Mouse (Mus musculus): Measurements from ENCODE around the gene Nckipsd. TPM values are rescaled to one million over a fixed set of nuclear protein-coding genes. Genes with fewer than 3 reads are reported as not detected.

Nckipsd gene
- 10 to 100 TPM in 1 of 2 experiments, 1 to 10 TPM in 1; 9.0 to 11.5 TPM for total RNA-seq (2021)

DNA sequence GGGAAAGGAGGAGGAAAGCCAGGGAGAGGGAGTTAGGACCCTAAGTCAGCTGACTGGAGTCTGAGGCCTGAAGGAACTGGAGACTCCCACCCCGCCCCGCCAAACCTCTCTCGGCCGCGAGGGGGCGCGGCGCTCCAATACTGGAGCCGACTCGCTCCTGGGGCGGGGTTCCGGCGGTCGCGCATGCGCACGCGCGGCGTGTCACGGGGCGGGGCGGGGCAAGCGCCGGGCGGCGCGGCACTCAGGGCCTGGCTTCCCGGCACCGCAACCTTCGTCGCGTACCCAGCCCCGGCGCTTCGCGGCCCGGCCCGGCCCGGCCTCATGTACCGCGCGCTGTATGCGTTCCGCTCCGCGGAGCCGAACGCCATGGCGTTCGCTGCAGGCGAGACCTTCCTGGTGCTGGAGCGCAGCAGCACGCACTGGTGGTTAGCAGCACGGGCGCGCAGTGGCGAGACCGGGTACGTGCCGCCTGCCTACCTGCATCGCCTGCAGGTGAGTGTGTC lies at the start of gene Nckipsd:
Nckipsd (plus strand) TSS at position 206 of the 503 bp plus-strand sequence.
- peak; percentile 97 to 98 for DNase-seq
- intact Hi-C loops (cut with DNase I): loop anchor here (1.0 to 5.0 kb wide), 2 partner anchors 24 to 129 kb away; partner anchors contain the start of gene Uqcrc1

DNA sequence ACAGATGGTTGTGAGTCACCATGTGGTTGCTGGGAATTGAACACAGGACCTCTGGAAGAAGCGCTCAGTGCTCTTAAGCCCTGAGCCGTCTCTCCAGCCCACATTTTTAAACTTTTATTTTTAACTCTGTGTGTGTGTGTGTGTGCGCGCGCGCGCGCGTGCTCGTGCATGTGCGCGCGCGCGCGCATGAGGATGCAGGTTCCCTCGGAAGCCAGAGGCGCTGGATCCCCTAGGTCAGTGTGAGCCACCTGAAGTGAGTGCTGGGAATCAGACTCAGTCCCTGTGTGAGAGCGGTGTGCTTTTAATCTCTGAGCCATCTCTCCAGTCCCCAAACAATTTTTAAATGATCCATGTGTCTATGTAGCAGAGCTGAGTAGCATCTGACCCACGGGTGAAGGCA lies 49.0 kb upstream of the Nckipsd start:
- intact Hi-C loops (cut with DNase I): no loop called here
- no peak for DNase-seq

DNA sequence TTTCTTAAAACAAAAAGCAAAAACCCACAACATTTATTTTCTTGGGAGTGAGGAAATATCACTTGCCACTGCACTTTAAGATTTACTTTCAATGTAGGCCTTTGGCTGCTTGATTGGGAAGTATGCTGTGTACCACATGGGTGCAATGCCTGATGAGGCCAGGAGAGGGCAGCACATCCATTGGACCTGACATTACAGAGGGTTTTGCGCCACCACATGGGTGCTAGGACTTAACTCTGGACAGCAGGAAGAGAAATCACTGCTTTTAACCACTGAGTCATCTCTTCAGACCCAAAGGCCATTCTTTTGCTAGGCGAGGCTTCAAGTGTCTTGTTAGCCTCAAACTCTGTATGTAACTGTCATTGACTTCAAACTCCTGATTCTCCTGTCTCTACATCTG lies 48.4 kb upstream of the Nckipsd start:
- intact Hi-C loops (cut with DNase I): no loop called here
- DNase-seq: peak in 1 of 2 experiments; percentile 52

DNA sequence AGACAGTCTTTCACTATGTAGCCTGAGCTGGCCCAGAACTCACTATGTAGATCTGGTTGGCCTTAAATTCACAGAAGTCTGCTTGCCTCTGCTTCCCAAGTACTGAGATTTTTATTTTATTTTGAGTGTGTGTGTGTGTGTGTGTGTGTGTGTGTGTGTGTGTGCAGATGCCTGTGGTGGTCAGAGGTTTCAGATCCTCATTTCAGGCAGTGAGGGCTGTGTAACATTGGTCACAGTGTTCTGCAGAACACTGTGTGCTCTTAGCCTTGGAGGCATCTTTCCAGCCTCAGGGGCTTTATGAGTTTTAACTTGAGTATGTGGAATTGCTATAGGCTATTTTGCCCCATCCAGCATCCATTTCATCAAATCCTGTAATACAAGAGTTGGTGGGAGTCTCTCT lies 46.6 kb upstream of the Nckipsd start:
- intact Hi-C loops (cut with DNase I): no loop called here
- no peak for DNase-seq

- no peak for DNase-seq
- intact Hi-C loops (cut with DNase I): no loop called here
Observed at GRCm38 (mm10) chr9:108764971-108765370, 43.2 kb upstream of the Nckipsd start.

GRCm38 (mm10) chr9:108776614-108777013 lies 31.6 kb upstream of the Nckipsd start:
- intact Hi-C loops (cut with DNase I): no loop called here
- DNase-seq: no peak

- no peak for DNase-seq
- intact Hi-C loops (cut with DNase I): no loop called here
Observed at GRCm38 (mm10) chr9:108777276-108777675, 30.9 kb upstream of the Nckipsd start.

- intact Hi-C loops (cut with DNase I): no loop called here
- DNase-seq: peak; percentile 18 to 27
Observed at GRCm38 (mm10) chr9:108780959-108781358, 27.2 kb upstream of the Nckipsd start.

- no peak for DNase-seq
- intact Hi-C loops (cut with DNase I): no loop called here
Observed at GRCm38 (mm10) chr9:108781891-108782290, 26.3 kb upstream of the Nckipsd start.

- intact Hi-C loops (cut with DNase I): no loop called here
- no peak for DNase-seq
Observed at GRCm38 (mm10) chr9:108782836-108783547, 25.2 kb upstream of the Nckipsd start.

- intact Hi-C loops (cut with DNase I): loop anchor here (1.0 kb wide), 1 partner anchor 24 kb away; the partner anchor contains the start of gene Nckipsd
- DNase-seq: peak; percentile 97
Observed at GRCm38 (mm10) chr9:108783548-108784463, 24.4 kb upstream of the Nckipsd start, which contains the start of gene Ip6k2. TSS of gene Ip6k2 (plus strand) at chr9:108783796.

GRCm38 (mm10) chr9:108785416-108785815 lies 22.8 kb upstream of the Nckipsd start:
- intact Hi-C loops (cut with DNase I): no loop called here
- DNase-seq: no peak

DNA sequence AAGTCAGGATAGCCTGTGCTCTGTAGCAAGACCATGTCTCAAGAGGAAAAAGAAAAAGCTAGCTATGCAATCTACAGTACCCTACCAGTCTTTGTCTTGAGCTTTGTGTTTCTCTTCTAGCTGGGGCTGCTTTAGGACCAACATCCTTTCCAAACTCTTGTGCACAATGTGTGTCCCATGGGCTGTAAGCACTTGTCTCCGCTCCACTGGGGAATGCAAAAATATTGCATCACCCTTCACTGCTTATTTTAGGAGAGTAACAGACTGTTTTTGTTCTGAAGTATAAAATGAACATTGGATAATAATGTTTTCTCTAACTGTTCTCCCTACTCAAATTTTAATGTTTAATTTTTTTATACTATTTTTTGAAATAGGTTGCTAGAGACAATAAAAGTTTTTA lies 21.7 kb upstream of the Nckipsd start:
- no peak for DNase-seq
- intact Hi-C loops (cut with DNase I): no loop called here

- intact Hi-C loops (cut with DNase I): no loop called here
- no peak for DNase-seq
Observed at GRCm38 (mm10) chr9:108787080-108787479, 21.1 kb upstream of the Nckipsd start.

DNA sequence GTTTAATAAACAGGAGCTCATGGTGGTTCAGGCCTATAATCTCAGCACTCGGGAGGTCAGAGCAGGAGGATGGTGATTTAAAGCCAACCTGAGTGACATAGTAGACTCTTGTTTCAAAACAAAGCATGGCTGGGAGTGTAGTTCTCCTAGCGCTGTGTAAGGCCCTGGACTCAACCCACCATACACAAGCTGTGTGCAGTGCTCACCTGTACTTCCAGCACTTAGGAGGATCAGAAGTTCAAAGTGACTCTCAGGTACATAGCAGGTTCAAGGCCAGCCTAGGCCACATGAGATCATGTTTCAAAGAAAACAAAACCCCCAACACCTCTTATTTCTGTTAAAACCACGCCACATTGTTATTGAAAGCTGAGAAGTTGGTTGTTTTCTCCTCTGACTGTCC lies 19.5 kb upstream of the Nckipsd start:
- no peak for DNase-seq
- intact Hi-C loops (cut with DNase I): no loop called here

DNA sequence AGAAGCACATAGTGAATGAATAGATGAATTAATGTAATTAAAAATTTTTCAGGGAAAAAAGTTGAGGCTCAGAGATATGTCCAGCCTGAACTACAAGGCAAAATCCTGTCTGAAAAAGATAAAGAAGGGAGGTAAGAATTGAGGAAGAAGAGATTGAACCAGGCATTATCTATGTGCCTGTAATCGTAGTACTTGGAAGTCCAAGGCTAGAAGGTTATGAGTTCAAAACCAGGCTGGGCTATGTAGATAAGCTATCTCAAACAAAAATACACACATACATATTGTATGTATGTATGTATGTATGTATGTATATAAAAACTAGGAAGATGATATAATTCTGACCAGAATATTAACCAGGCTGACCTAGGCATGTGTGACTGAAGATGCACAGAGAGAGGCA lies 15.9 kb upstream of the Nckipsd start:
- no peak for DNase-seq
- intact Hi-C loops (cut with DNase I): no loop called here

DNA sequence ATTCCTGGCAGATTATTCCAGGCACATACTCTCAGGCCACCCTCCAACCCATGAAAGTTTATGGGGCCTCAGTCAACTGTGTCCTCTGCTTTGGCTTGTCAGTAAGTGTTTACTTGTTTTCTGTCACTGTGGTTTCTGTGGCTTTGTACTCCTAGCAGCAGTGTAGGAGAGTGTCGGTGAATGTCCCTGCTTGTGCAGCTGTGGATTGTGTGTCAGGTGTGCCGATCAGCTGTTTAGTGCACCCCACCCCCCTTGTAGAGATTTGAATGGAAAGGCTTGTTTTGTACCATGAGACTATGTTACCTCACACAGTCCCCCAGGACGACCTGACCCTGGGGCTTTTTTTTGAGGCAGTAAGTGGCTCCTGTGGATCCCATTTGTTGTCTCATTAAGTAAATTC lies 15.4 kb upstream of the Nckipsd start:
- intact Hi-C loops (cut with DNase I): no loop called here
- DNase-seq: no peak

GRCm38 (mm10) chr9:108795281-108795680 lies 12.9 kb upstream of the Nckipsd start:
- no peak for DNase-seq
- intact Hi-C loops (cut with DNase I): no loop called here

- intact Hi-C loops (cut with DNase I): no loop called here
- peak; percentile 43 to 58 for DNase-seq
Observed at GRCm38 (mm10) chr9:108795762-108796161, 12.4 kb upstream of the Nckipsd start.

DNA sequence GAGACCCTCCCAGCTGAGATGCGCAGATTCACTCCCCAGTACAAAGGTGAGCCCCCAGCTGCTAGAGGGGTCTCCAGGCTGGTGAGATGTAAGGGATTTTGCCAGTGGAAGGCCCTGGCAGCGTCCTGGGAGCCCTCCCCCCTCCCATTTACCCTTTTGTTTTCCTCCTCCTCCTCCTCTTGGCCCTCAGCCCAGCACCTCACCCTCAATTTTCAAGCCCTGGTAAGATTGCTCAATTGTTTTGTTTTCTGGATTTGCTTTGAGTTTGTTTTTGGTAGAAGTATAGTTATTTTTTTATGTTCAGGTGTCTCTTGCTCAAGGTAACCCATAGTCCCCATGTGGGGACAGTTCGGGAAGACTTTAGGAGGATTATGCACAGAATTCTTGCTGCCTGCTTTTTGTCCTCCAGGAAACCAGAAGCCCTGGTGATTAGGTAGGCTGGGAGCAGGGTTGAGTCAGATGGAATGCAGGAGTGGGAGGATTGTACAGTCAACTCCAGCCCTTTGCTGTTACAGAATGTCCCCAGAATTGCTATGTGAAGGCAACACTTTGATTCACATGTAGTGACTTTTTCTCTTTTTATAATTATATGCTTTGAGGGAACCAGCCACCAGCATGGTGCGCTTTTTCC lies 11.7 kb upstream of the Nckipsd start:
- intact Hi-C loops (cut with DNase I): no loop called here

DNA sequence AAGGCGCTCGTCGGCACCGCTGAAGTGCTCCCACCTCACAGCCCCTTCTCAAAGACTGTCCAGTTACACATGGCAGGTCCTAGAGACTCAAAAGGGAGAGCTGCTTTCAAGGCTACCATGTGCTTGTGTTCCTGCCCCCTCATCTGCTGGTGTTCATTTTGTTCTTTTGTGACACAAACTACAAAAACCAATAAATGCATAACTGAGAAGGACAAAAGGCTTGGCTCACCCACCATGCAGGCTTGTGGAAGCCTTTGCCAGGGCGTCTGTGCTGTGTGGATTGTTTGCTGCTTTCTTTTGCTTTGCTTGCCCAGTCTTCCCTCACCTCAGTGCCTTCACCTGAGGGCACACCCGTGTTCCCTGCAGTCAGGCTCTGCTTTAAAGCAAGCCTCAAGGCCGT lies 10.7 kb upstream of the Nckipsd start:
- intact Hi-C loops (cut with DNase I): no loop called here
- DNase-seq: no peak

More for the DNA sequence above, 11.7 kb upstream of the Nckipsd start:
- no peak for DNase-seq

All from heart, postnatal 10 days (tissue).